Mouse (Mus musculus): Measurements from ENCODE around the gene Elovl2. TPM values are rescaled to one million over a fixed set of nuclear protein-coding genes. Genes with fewer than 3 reads are reported as not detected.
"Not testable (repeated sequence)": the region's sequence is repeated elsewhere in the genome, so short reads cannot be mapped to it uniquely, and the experiment has no call there.

The Elovl2 gene
- 0.01 TPM in 1 of 2 replicates, not detected in the other for polyA plus RNA-seq (2012)

DNA sequence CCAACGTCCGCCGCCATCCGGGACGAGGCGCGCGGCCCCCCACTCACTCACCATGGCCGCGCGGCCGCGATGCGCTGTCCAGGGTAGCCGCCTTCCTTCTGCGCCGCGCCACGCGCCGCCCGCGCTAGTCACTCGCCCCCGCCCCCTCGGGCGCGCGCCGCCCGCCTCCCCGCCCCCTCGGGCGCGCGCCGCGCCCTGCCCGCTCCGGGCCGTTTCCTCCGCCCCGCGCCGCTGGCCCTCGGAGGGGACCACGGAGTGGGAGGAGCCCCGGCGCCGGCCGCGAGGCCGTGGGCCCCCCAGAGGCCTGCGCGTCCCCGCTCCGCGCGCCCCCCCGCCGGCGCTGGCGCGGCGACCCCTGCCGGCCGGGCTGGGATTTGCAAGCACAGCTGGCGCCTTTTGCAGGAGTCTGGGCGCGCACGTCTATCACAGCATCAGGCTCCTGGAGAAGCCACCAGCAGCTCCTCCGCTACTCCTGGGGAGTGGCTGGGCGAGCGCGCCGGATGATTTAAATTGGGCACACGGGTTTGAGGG, at the start of gene Elovl2:
Gene Elovl2 (minus strand): TSS at position 102 of the 531 bp plus-strand sequence.
- Histone ChIP-seq H3K4me1 (ENCODE audit: control insufficient read depth) (peaks cover 7% of the 10 kb centered on the region), H3K9me3 (ENCODE audit: control insufficient read depth, low read length) (peaks cover 8% of the 10 kb centered on the region), H3K36me3 (ENCODE audit: control insufficient read depth) (no peaks in the 10 kb centered on the region), H3K4me3 (replicated peaks) (peak within 1 kb of the TSS; percentile 62), H3K27me3 (ENCODE audit: control insufficient read depth) (peaks cover 22% of the 10 kb centered on the region)
- TF ChIP-seq TAL1 (IDR thresholded peaks at IDR 0.05; ENCODE audit: low read length) = no peak
- TF ChIP-seq GATA1 (IDR thresholded peaks at IDR 0.05; ENCODE audit: low read length) = no peak

DNA sequence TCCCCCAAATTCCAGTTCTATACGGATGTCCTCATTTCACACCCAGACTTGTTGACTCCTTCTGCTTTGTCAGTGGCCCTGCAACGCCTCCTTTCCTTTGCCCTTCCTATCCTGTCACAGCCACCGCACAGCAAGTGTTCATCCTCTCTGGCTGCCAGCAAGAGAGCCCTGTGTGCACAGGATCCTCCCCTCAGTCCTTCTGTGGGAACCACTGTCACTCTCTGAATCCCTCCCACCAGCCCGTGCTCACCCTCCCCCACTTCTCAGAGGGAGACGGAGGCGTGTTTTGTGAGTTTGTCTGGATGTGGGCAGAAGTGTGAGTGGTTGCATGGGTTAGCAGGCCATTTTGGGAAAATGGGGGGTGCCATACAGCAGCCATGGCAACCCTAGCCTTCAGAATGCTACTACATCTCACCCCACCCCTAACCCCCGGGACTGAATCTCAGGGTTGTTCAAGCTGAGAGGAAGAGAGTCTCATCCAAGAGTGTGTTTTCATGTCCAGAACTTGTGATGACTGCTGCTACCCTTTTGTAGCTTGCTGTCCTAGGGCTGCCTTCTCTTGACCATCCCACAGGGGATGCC, 47.7 kb upstream of the Elovl2 start:
- no peak for TF ChIP-seq GATA1 (IDR thresholded peaks at IDR 0.05; ENCODE audit: low read length)
- no peak for TF ChIP-seq TAL1 (IDR thresholded peaks at IDR 0.05; ENCODE audit: low read length)
- H3K4me3 ChIP-seq (replicated peaks) = no peak overlapping the region
- H3K36me3 ChIP-seq (ENCODE audit: control insufficient read depth) = peaks cover 4% of the 10 kb centered on the region
- H3K27me3 ChIP-seq (ENCODE audit: control insufficient read depth) = no peaks in the 10 kb centered on the region
- H3K9me3 ChIP-seq (ENCODE audit: control insufficient read depth, low read length) = no peaks in the 10 kb centered on the region
- no peaks in the 10 kb centered on the region for H3K4me1 ChIP-seq (ENCODE audit: control insufficient read depth)

DNA sequence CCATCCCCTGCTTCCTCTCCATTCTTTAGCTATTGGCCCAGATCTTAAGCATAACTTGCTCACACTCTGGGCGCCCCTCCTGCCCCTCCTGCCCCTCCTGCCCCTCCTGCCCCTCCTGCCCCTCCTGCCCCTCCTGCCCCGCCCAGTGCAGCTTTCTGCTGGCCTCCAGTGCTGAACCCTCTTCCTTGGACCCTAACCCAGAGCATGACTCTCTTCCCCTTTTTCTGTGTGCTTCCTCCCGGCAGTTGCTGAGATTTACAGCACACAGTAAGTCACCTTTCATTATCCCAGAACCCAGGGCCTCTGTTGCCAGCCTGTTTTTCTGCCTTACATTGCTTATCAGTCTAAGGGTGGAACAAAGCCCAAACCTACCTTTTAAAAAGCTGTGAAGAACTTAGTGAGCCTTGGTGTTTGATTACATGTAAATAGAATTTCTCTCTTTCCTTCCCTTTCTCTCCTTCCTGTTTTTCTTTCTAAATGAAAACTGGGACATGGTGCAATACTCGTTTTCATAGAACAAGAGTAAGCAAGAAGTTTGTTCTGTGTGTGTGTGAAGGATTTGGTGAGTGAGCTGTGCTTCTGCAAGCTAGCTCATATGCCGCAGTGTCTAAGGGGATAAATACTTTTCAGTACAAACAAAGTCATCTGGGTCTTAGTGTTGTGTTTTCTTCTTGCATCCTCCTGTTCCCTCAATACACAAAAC, 43.2 kb upstream of the Elovl2 start:
- Histone ChIP-seq H3K27me3 (ENCODE audit: control insufficient read depth) (no peaks in the 10 kb centered on the region), H3K9me3 (ENCODE audit: control insufficient read depth, low read length) (no peaks in the 10 kb centered on the region), H3K36me3 (ENCODE audit: control insufficient read depth) (no peaks in the 10 kb centered on the region), H3K4me3 (replicated peaks) (no peak overlapping the region), H3K4me1 (ENCODE audit: control insufficient read depth) (no peaks in the 10 kb centered on the region)
- TF ChIP-seq GATA1 (IDR thresholded peaks at IDR 0.05; ENCODE audit: low read length) (no peak), TAL1 (IDR thresholded peaks at IDR 0.05; ENCODE audit: low read length) (no peak)

DNA sequence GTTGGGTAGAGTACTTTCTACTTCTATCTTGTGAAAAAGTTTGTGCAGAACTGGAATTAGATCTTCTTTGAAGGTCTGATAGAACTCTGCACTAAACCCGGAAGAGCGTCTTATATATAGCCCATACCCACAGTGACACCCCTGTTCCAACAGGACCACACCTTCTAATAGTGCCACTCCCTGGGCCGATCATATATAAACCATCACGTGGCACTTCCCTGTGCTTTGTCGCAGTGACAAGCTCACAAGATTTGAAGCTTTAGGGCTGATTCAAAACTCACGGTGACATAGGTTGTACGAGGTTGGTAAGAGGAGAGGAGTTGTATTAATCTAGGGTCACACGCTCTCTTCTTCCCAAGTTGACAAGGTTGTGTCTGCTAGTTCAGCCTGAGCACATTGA, 41.4 kb upstream of the Elovl2 start:
- not testable (repeated sequence) for H3K27me3 ChIP-seq (ENCODE audit: control insufficient read depth); H3K36me3 ChIP-seq (ENCODE audit: control insufficient read depth); H3K4me1 ChIP-seq (ENCODE audit: control insufficient read depth); H3K4me3 ChIP-seq (replicated peaks); H3K9me3 ChIP-seq (ENCODE audit: control insufficient read depth, low read length)

DNA sequence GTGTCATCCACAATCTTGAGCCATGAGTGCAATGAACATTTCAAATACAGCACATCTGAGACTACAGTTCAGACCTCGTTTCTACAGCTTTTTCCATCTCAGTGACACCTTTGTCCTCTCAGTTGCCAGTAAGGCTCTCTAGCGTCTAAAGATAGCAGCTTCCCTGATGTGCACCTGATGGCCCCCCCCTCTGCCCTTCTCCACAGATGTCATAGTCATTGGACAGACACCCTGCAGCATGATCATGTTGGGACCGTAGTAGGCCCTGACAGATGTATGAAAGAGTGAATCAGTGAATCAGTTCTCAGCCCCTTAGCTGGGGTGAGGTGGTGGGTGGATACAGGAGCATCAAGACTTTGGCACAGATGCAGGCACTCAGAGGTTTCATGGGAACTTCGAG, 37.6 kb upstream of the Elovl2 start:
- TF ChIP-seq GATA1 (IDR thresholded peaks at IDR 0.05; ENCODE audit: low read length) = no peak
- TF ChIP-seq TAL1 (IDR thresholded peaks at IDR 0.05; ENCODE audit: low read length) = no peak
- no peaks in the 10 kb centered on the region for H3K36me3 ChIP-seq (ENCODE audit: control insufficient read depth)
- no peaks in the 10 kb centered on the region; the same call in 1 of the 2 replicates for H3K4me1 ChIP-seq (ENCODE audit: control insufficient read depth)
- no peak overlapping the region for H3K4me3 ChIP-seq (replicated peaks)
- H3K9me3 ChIP-seq (ENCODE audit: control insufficient read depth, low read length) = no peaks in the 10 kb centered on the region
- no peaks in the 10 kb centered on the region for H3K27me3 ChIP-seq (ENCODE audit: control insufficient read depth)

DNA sequence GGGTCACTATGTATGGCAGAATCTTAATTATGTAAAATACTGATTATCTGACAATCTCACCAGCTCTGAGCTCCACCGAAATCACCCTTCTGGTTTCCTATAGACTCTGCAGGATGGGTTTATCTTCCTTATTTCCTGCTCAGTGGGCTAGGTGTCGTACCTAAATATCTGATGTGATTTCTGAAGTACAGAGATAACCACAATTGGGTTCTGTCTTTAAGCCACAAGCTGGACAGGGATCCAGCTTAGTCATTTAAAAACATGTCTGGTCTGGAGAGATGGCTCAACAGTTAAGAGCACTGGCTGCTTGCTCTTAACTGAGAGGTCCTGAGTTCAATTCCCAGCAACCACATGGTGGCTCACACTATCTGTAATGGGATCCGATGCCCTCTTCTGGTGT, 36.8 kb upstream of the Elovl2 start:
- TF ChIP-seq TAL1 (IDR thresholded peaks at IDR 0.05; ENCODE audit: low read length) (no peak), GATA1 (IDR thresholded peaks at IDR 0.05; ENCODE audit: low read length) (no peak)
- peaks cover 4% of the 10 kb centered on the region for H3K4me1 ChIP-seq (ENCODE audit: control insufficient read depth)
- no peaks in the 10 kb centered on the region for H3K9me3 ChIP-seq (ENCODE audit: control insufficient read depth, low read length)
- no peaks in the 10 kb centered on the region for H3K27me3 ChIP-seq (ENCODE audit: control insufficient read depth)
- H3K4me3 ChIP-seq (replicated peaks) = no peak overlapping the region
- H3K36me3 ChIP-seq (ENCODE audit: control insufficient read depth) = no peaks in the 10 kb centered on the region; the same call in 1 of the 2 replicates

DNA sequence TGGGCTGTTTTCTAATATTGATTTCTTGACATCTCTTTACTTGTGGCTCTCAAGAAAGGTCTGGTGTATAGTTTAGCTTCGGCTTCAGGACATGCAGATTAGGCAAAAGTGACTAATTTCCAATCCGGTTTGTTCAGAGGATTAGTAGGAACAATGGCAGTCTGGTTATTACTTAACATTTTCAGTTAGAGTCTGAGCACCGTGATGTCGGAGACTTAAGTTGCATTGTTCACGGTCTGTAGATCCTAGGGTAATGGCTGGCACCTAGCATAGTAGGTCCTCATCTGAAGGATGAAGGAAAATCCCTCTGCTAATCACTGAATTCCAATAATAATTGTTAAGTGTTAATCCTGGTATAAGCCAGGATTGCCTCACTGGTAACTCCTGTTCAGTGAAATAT, 35.9 kb upstream of the Elovl2 start:
- TF ChIP-seq TAL1 (IDR thresholded peaks at IDR 0.05; ENCODE audit: low read length) (no peak), GATA1 (IDR thresholded peaks at IDR 0.05; ENCODE audit: low read length) (no peak)
- no peaks in the 10 kb centered on the region for H3K27me3 ChIP-seq (ENCODE audit: control insufficient read depth)
- no peaks in the 10 kb centered on the region for H3K9me3 ChIP-seq (ENCODE audit: control insufficient read depth, low read length)
- H3K4me3 ChIP-seq (replicated peaks) = no peak overlapping the region
- H3K36me3 ChIP-seq (ENCODE audit: control insufficient read depth) = no peaks in the 10 kb centered on the region; the same call in 1 of the 2 replicates
- H3K4me1 ChIP-seq (ENCODE audit: control insufficient read depth) = peaks cover 11% of the 10 kb centered on the region

DNA sequence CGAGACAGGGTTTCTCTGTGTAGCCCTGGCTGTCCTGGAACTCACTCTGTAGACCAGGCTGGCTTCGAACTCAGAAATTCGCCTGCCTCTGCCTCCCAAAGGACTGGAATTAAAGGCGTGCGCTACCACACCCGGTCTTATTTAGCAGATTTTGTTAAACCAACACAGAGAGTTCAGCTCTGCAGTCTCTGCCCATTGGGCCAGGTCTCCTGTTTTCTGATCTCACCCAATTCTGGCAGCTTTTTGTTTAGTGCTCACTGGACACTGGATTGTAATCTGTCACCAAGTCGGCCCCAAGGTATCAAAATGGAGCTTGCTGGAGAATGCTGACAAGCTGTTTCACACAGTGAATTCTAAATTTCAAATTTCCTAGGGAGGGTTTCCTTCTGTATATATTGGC, 32.5 kb upstream of the Elovl2 start:
- Histone ChIP-seq H3K4me1 (ENCODE audit: control insufficient read depth) (peaks cover 37% of the 10 kb centered on the region), H3K4me3 (replicated peaks) (no peak overlapping the region), H3K9me3 (ENCODE audit: control insufficient read depth, low read length) (no peaks in the 10 kb centered on the region), H3K36me3 (ENCODE audit: control insufficient read depth) (no peaks in the 10 kb centered on the region; the same call in 1 of the 2 replicates), H3K27me3 (ENCODE audit: control insufficient read depth) (no peaks in the 10 kb centered on the region)
- TF ChIP-seq GATA1 (IDR thresholded peaks at IDR 0.05; ENCODE audit: low read length) = no peak
- no peak for TF ChIP-seq TAL1 (IDR thresholded peaks at IDR 0.05; ENCODE audit: low read length)

DNA sequence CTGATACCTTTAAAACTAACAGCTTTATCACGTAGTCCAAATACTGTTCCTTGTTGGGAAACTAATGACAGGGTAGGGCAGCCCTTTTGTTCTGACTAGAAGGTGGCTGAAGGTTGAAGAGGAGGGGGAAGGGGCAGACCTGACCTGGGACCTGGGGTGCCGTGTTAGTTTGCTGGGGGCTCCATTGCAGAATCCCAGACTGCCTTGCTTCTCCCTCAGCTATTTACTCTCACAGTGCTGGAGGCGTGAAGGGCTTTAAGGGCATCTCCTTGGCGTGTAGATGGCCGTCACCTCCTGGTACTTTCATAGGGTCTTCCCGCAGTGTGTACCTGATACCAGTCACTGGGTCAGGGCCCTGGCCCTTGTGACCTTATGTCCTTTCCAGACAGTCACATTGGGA, 31.9 kb upstream of the Elovl2 start:
- no peaks in the 10 kb centered on the region for H3K9me3 ChIP-seq (ENCODE audit: control insufficient read depth, low read length)
- TF ChIP-seq GATA1 (IDR thresholded peaks at IDR 0.05; ENCODE audit: low read length) = no peak

More for the DNA sequence above, 31.9 kb upstream of the Elovl2 start:
- no peaks in the 10 kb centered on the region for H3K27me3 ChIP-seq (ENCODE audit: control insufficient read depth)
- H3K4me3 ChIP-seq (replicated peaks) = no peak overlapping the region
- peaks cover 39% of the 10 kb centered on the region for H3K4me1 ChIP-seq (ENCODE audit: control insufficient read depth)
- H3K36me3 ChIP-seq (ENCODE audit: control insufficient read depth) = no peaks in the 10 kb centered on the region; the same call in 1 of the 2 replicates

All from erythroblast, embryonic 14.5 days (primary cell).